ENCODE assay signal across 26 mouse cellular contexts in the genomic region with DNA sequence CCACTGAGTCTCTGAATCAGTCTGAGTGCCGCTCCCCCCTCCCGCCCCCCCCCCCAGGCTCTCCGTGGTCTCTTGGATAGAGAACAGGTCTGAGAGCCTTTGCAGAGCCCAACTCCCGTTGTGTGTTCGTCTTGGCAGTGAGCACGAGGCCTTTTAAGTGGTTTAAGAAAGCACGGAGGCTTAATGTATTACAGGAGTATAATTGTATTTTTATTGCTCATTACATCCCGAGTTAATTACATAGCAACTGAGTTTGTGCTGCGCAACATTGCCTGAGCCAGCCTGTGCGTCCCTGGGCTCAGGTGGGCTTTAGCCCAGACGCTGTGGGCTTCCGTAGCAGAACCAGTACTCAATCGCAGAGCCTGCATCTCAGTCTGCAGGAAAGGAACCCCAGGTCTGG.
DNase-seq lines count a peak whose midpoint lies in the region; ATAC-seq and TF ChIP-seq lines count a peak whose summit lies in the region.
"Had no signal": no experiment of that assay in that cellular context is flagged by ENCODE, and none has a peak within 500 bp of the region (broad histone marks: within the 10 kb centered on the region; RNA-seq: fewer than 3 reads in every experiment).

No protein-coding gene starts in this region.

- H3K9me3 ChIP-seq in hindbrain, embryonic 10.5 days: no peaks in the 10 kb centered on the region
- no peaks in the 10 kb centered on the region for H3K9me3 ChIP-seq in hindbrain, embryonic 11.5 days (ENCODE audit: control insufficient read depth, low read length)
- no peaks in the 10 kb centered on the region for H3K9me3 ChIP-seq in hindbrain, embryonic 14.5 days (ENCODE audit: control insufficient read depth, low read length)
- H3K9me3 ChIP-seq in neural tube, embryonic 13.5 days: no peaks in the 10 kb centered on the region
- H3K9me3 ChIP-seq: heart, embryonic 10.5 days; heart, embryonic 15.5 days; kidney, embryonic 15.5 days; limb, embryonic 12.5 days; liver, embryonic 15.5 days; lung, embryonic 15.5 days; midbrain, embryonic 10.5 days had no signal

- no peaks in the 10 kb centered on the region for H3K36me3 ChIP-seq in hindbrain, embryonic 10.5 days
- no peaks in the 10 kb centered on the region for H3K36me3 ChIP-seq in hindbrain, embryonic 11.5 days (ENCODE audit: control insufficient read depth, insufficient read depth, low read length)
- H3K36me3 ChIP-seq in hindbrain, embryonic 14.5 days (replicated peaks; ENCODE audit: control insufficient read depth, insufficient read depth): no peaks in the 10 kb centered on the region
- no peaks in the 10 kb centered on the region for H3K36me3 ChIP-seq in neural tube, embryonic 13.5 days
- H3K36me3 ChIP-seq: heart, embryonic 10.5 days; heart, embryonic 15.5 days; kidney, embryonic 15.5 days; limb, embryonic 12.5 days; liver, embryonic 15.5 days; lung, embryonic 15.5 days; midbrain, embryonic 10.5 days had no signal

- no peak for ATAC-seq in hindbrain, embryonic 11.5 days (ENCODE audit: low FRiP score)
- peak; percentile 56; the same call in 1 of the 2 replicates for ATAC-seq in hindbrain, embryonic 14.5 days (ENCODE audit: low FRiP score)
- peak; percentile 66; the same call in 1 of the 2 replicates for ATAC-seq in neural tube, embryonic 13.5 days (ENCODE audit: low read depth)

- H3K27me3 ChIP-seq in hindbrain, embryonic 10.5 days (ENCODE audit: insufficient read depth, poor library complexity, severe bottlenecking): peaks cover 75% of the 10 kb centered on the region
- peaks cover 2% of the 10 kb centered on the region for H3K27me3 ChIP-seq in hindbrain, embryonic 11.5 days (ENCODE audit: control insufficient read depth, insufficient read depth, low read length)
- H3K27me3 ChIP-seq in hindbrain, embryonic 14.5 days (ENCODE audit: control insufficient read depth, insufficient read depth, low read length): peaks cover 3% of the 10 kb centered on the region; the same call in 1 of the 2 replicates
- peaks cover 3% of the 10 kb centered on the region for H3K27me3 ChIP-seq in neural tube, embryonic 13.5 days
- H3K27me3 ChIP-seq: liver, embryonic 15.5 days; lung, embryonic 15.5 days had no signal

- no peak for TF ChIP-seq CTCF in brain, embryonic 14.5 days (IDR thresholded peaks at IDR 0.05; ENCODE audit: borderline replicate concordance, extremely low read depth, insufficient read depth, insufficient read length)

- H3K4me2 ChIP-seq in hindbrain, embryonic 11.5 days (replicated peaks; ENCODE audit: low read depth, low read length): no peak overlapping the region
- H3K4me2 ChIP-seq in hindbrain, embryonic 14.5 days (replicated peaks): no peak overlapping the region
- no peak overlapping the region for H3K4me2 ChIP-seq in neural tube, embryonic 13.5 days
- H3K4me2 ChIP-seq: heart, embryonic 15.5 days; kidney, embryonic 15.5 days; limb, embryonic 12.5 days; lung, embryonic 15.5 days had no signal

- no peak overlapping the region for H3K9ac ChIP-seq in hindbrain, embryonic 11.5 days (ENCODE audit: low read depth, low read length)
- H3K9ac ChIP-seq in hindbrain, embryonic 14.5 days: no peak overlapping the region
- H3K9ac ChIP-seq in neural tube, embryonic 13.5 days: peak overlapping the region; percentile 22; the same call in 1 of the 2 replicates
- H3K9ac ChIP-seq: heart, embryonic 15.5 days; kidney, embryonic 15.5 days; limb, embryonic 12.5 days; liver, embryonic 15.5 days; lung, embryonic 15.5 days had no signal

- H3K27ac ChIP-seq in hindbrain, embryonic 10.5 days: peak overlapping the region; percentile 62
- no peak overlapping the region for H3K27ac ChIP-seq in hindbrain, embryonic 11.5 days (ENCODE audit: low read depth, low read length)
- peak overlapping the region; percentile 43; the same call in 1 of the 2 replicates for H3K27ac ChIP-seq in hindbrain, embryonic 14.5 days
- H3K27ac ChIP-seq in neural tube, embryonic 13.5 days (replicated peaks): peak overlapping the region; percentile 69
- H3K27ac ChIP-seq: heart, embryonic 15.5 days; kidney, embryonic 15.5 days; limb, embryonic 12.5 days; liver, embryonic 15.5 days; lung, embryonic 15.5 days had no signal

- H3K4me3 ChIP-seq in hindbrain, embryonic 10.5 days: no peak overlapping the region
- no peak overlapping the region for H3K4me3 ChIP-seq in hindbrain, embryonic 11.5 days (ENCODE audit: low read depth, low read length)
- no peak overlapping the region for H3K4me3 ChIP-seq in hindbrain, embryonic 14.5 days (replicated peaks; ENCODE audit: low read length)
- no peak overlapping the region for H3K4me3 ChIP-seq in neural tube, embryonic 13.5 days
- H3K4me3 ChIP-seq: heart, embryonic 10.5 days; heart, embryonic 15.5 days; kidney, embryonic 15.5 days; limb, embryonic 12.5 days; liver, embryonic 15.5 days; lung, embryonic 15.5 days; midbrain, embryonic 10.5 days had no signal

- no peak for DNase-seq in hindbrain, embryonic 10.5 days (ENCODE audit: low spot score)
- DNase-seq in hindbrain, embryonic 11.5 days (ENCODE audit: low spot score): no peak
- peak; percentile 65 for DNase-seq in brain, embryonic 14.5 days (ENCODE audit: low read depth)
- DNase-seq in hindbrain, embryonic 14.5 days (ENCODE audit: low spot score): peak; percentile 49
- no peak for DNase-seq in kidney, adult 8-10 months
- DNase-seq in right cerebral cortex, adult 2 months (ENCODE audit: low spot score in 2 of 2): no peak
- DNase-seq: adrenal gland, postnatal 25 days; B cell, adult 2 months; cerebellum, adult 18-20 months; cerebellum, postnatal 10 days; gastrocnemius, postnatal 14 days; heart, adult 11 months; kidney, adult 11 months; kidney, postnatal 25 days; retina, postnatal 1 day; right cerebral cortex, postnatal 25 days; thymus, adult 18-20 months; thymus, postnatal 25 days had no signal

- TF ChIP-seq POLR2A in brain, embryonic 14.5 days (IDR thresholded peaks at IDR 0.05; ENCODE audit: borderline replicate concordance, extremely low read depth, insufficient read depth, insufficient read length, poor library complexity, severe bottlenecking): no peak

- WGBS in hindbrain, embryonic 10.5 days: 84% methylated on average over 13 of the region's 13 CpGs
- WGBS in hindbrain, embryonic 11.5 days: 77% methylated on average over 13 of the region's 13 CpGs
- WGBS in hindbrain, embryonic 14.5 days: 60% methylated on average over 13 of the region's 13 CpGs
- 47% methylated on average over 13 of the region's 13 CpGs for WGBS in neural tube, embryonic 13.5 days

- peaks cover 56% of the 10 kb centered on the region for H3K4me1 ChIP-seq in hindbrain, embryonic 10.5 days (replicated peaks)
- no peaks in the 10 kb centered on the region for H3K4me1 ChIP-seq in hindbrain, embryonic 11.5 days (replicated peaks; ENCODE audit: control insufficient read depth, insufficient read depth, low read length)
- peaks cover 21% of the 10 kb centered on the region for H3K4me1 ChIP-seq in hindbrain, embryonic 14.5 days (replicated peaks; ENCODE audit: control insufficient read depth, insufficient read depth, low read length)
- peaks cover 41% of the 10 kb centered on the region for H3K4me1 ChIP-seq in neural tube, embryonic 13.5 days (replicated peaks)
- H3K4me1 ChIP-seq: lung, embryonic 15.5 days had no signal

Comparison
In these comparisons a context has a peak if more than half of its experiments do, and no peak if none do; other contexts are left out.
1. DNase-seq: peak in brain, embryonic 14.5 days (single experiment) and hindbrain, embryonic 14.5 days (single experiment); none in hindbrain, embryonic 10.5 days (single experiment), hindbrain, embryonic 11.5 days (single experiment), kidney, adult 8-10 months (0 of 2) and right cerebral cortex, adult 2 months (0 of 2).